In genomic region chr2:128885225-128885811, GRCm38 (mm10) we compare ENCODE assay signal across 20 mouse cellular contexts. TPM values are rescaled to one million over a fixed set of nuclear protein-coding genes. Genes with fewer than 3 reads are reported as not detected.
"Had no signal": no experiment of that assay in that cellular context is flagged by ENCODE, and none has a peak within 500 bp of the region (broad histone marks: within the 10 kb centered on the region; RNA-seq: fewer than 3 reads in every experiment).

No protein-coding gene starts in this region.

- H3K27ac ChIP-seq: liver, embryonic 14.5 days; midbrain, embryonic 10.5 days; midbrain, embryonic 13.5 days; midbrain, embryonic 15.5 days; neural tube, embryonic 12.5 days; stomach, embryonic 15.5 days; stomach, postnatal 0 days had no signal

- H3K9ac ChIP-seq: liver, embryonic 14.5 days; lung, embryonic 14.5 days; midbrain, embryonic 13.5 days; midbrain, embryonic 15.5 days; neural tube, embryonic 12.5 days; stomach, embryonic 15.5 days had no signal

- H3K4me2 ChIP-seq: lung, embryonic 14.5 days; midbrain, embryonic 13.5 days; midbrain, embryonic 15.5 days; neural tube, embryonic 12.5 days; stomach, embryonic 15.5 days had no signal

- H3K4me1 ChIP-seq: midbrain, embryonic 10.5 days; midbrain, embryonic 13.5 days; midbrain, embryonic 15.5 days; neural tube, embryonic 12.5 days; stomach, embryonic 15.5 days had no signal

- H3K36me3 ChIP-seq: midbrain, embryonic 10.5 days; midbrain, embryonic 13.5 days; midbrain, embryonic 15.5 days; neural tube, embryonic 12.5 days; stomach, embryonic 15.5 days had no signal

- H3K27me3 ChIP-seq: midbrain, embryonic 13.5 days; midbrain, embryonic 15.5 days; neural tube, embryonic 12.5 days; stomach, embryonic 15.5 days had no signal

- H3K9me3 ChIP-seq: midbrain, embryonic 10.5 days; midbrain, embryonic 13.5 days; midbrain, embryonic 15.5 days; neural tube, embryonic 12.5 days; stomach, embryonic 15.5 days had no signal

- H3K4me3 ChIP-seq: midbrain, embryonic 10.5 days; midbrain, embryonic 13.5 days; midbrain, embryonic 15.5 days; myocyte; neural tube, embryonic 12.5 days; stomach, embryonic 15.5 days had no signal

- ATAC-seq: midbrain, embryonic 13.5 days; midbrain, embryonic 15.5 days had no signal

- DNase-seq: lung, adult 18-20 months; lung, embryonic 14.5 days; lung, postnatal 10 days; lung, postnatal 4 days; retina, postnatal 1 day; right cerebral cortex, adult 18-20 months; right cerebral cortex, postnatal 14 days; thymus, adult 2 months; thymus, postnatal 25 days; thymus, postnatal 4 days had no signal

RNA-seq across cellular contexts. Expression of gene Fbln7, which starts 22.5 kb away (rescaled TPM):
- total RNA-seq: megakaryocyte, adult 5-6 weeks; megakaryocyte-erythroid progenitor cell, adult 5-6 weeks had no signal
